Mouse (Mus musculus) kidney, embryonic 16.5 days (tissue): ENCODE measurements around the gene Gsta3. TPM values are rescaled to one million over a fixed set of nuclear protein-coding genes. Genes with fewer than 3 reads are reported as not detected.
"Not testable (repeated sequence)": the region's sequence is repeated elsewhere in the genome, so short reads cannot be mapped to it uniquely, and the experiment has no call there.

Source experiments
- ATAC-seq: fragments of 200-750 bp; cut with Nextera tagmentation; 2 replicates; pipeline ENCODE4 v1.8.0; 2017; ENCODE audit warnings: moderate TSS enrichment; ENCODE audit not compliant: low FRiP score, low TSS enrichment
- H3K27ac ChIP-seq: fragments of 300-500 bp; sonication (generic); 2 replicates; pipeline ENCODE4 v1.5.1; 2014; ENCODE audit warnings: low read length
- H3K27me3 ChIP-seq: fragments of 300-500 bp; sonication (generic); 2 replicates; pipeline ENCODE4 v1.6.1; 2014; ENCODE audit warnings: low read length, control low read depth, mixed read lengths; ENCODE audit not compliant: insufficient read depth
- H3K36me3 ChIP-seq: fragments of 300-500 bp; sonication (generic); 2 replicates; pipeline ENCODE4 v1.6.1; 2014; ENCODE audit warnings: low read length, control low read depth, mixed read lengths; ENCODE audit not compliant: insufficient read depth
- H3K4me1 ChIP-seq: fragments of 300-500 bp; sonication (generic); 2 replicates; pipeline ENCODE4 v1.6.1; 2014; ENCODE audit warnings: low read length, control low read depth, mixed read lengths; ENCODE audit not compliant: insufficient read depth
- H3K4me2 ChIP-seq: fragments of 300-500 bp; sonication (generic); replicated peaks from 2 replicates; pipeline ENCODE4 v1.6.1; 2014; ENCODE audit warnings: low read depth, low read length
- H3K4me3 ChIP-seq: fragments of 300-500 bp; sonication (generic); 2 replicates; pipeline ENCODE4 v1.5.1; 2014; ENCODE audit warnings: mild to moderate bottlenecking, low read length
- H3K9ac ChIP-seq: fragments of 300-500 bp; sonication (generic); replicated peaks from 2 replicates; pipeline ENCODE4 v1.6.1; 2014; ENCODE audit warnings: low read length
- H3K9me3 ChIP-seq: fragments of 300-500 bp; sonication (generic); 2 replicates; pipeline ENCODE4 v1.6.1; 2016; ENCODE audit warnings: low read length, control low read depth
- WGBS: fragments of 180-500 bp; shearing (Covaris S2); extraction: QIAGEN DNeasy Blood & Tissue Kit; methylation state at CpG from one replicate; pipeline ENCODE4 v1.1.7; 2014; 5-methylcytosine and 5-hydroxymethylcytosine counted together
- polyA plus RNA-seq: library from polyadenylated mRNA; unstranded; fragments of >200 nt; fragmentation: Nextera tagmentation; extraction: Ambion mirVana; gene quantifications from 2 replicates; pipeline ENCODE4 v1.2.1, GENCODE M21; 2015

Gsta3 gene
- polyA plus RNA-seq, 1 experiment from 2014 or later: 14.4 TPM

DNA sequence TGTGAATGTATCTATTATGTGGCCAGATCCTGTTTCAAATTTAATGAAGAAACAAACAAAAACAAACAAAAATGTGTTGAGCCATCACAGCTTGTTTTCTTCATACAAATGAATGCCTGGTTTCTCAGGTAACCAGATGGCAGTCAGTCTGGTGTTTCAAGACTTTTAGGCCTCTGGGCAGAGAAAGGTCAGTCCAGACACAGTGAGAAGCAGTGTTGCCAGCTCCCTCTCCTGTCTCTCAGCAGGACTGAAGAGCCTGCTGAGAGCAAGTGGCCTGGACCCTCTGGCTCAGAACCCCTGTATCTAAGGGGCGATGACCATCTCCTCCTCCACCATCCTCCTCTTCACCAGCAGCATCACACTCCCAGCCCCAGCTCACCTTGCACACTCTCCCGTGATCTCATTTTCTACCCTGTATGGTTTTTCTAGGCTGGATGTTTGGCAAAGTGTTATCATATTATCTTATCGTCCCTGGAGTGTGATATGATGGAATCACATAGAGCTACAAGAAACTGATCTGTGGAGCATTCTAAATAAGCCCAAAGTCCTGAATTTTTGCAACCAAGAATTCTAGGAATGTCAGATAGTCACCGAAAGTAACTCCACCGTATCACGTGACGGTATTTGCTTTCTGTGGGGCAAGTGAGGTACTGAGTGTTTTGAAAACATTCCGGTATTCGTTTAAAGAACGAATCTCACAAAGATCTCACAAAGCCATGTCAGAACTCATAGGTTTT is 12.3 kb downstream of the Gsta3 start:
- 70% methylated on average over 10 of the region's 10 CpGs for WGBS
- no peak overlapping the region for H3K9ac ChIP-seq
- H3K4me2 ChIP-seq: no peak overlapping the region
- ATAC-seq: no peak
- H3K36me3 ChIP-seq: no peaks in the 10 kb centered on the region
- no peaks in the 10 kb centered on the region for H3K27me3 ChIP-seq
- no peak overlapping the region for H3K27ac ChIP-seq
- no peaks in the 10 kb centered on the region for H3K9me3 ChIP-seq
- H3K4me1 ChIP-seq: no peaks in the 10 kb centered on the region
- H3K4me3 ChIP-seq: no peak overlapping the region

DNA sequence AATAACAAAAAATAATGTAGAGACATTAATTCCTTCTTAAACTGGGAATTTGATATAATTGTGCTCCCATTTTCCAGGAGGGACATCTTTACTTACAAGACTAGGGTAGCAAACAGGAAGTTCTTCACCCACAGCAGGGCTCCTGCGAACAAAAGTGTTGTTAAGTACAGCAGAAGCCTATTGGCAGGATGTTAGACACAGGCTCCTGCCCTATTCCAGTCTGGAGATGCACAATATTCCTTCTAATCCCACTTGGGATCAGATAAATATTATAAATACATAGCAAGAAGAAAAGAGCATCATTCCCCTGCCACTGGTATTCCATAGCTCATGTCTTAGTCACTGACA is 12.9 kb downstream of the Gsta3 start:
- Histone ChIP-seq H3K4me2 (no peak overlapping the region), H3K36me3 (no peaks in the 10 kb centered on the region), H3K4me3 (no peak overlapping the region), H3K27ac (no peak overlapping the region), H3K27me3 (no peaks in the 10 kb centered on the region), H3K9ac (no peak overlapping the region), H3K4me1 (no peaks in the 10 kb centered on the region), H3K9me3 (no peaks in the 10 kb centered on the region)
- no peak for ATAC-seq
- WGBS: 91% methylated on average over 1 of the region's 1 CpGs

DNA sequence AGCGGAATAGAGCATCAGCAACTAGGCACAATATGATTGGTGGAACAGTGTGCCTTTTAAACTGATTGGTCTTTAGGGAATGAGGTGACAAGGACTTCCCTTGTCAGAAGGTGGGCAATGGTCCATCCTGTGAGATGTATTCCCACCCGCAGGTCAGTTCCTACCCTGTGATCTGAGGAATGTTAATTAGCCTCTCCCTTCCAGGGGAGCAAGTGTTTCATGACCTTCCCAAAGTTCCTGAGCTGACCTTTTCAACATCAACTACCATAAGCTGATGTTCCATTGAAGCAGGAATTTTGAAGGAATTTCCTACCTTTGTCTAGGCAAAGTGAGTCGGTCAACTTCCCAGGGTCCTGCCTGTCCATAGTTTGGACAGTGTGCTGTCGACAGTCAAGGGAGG is 13.5 kb downstream of the Gsta3 start:
- 77% methylated on average over 4 of the region's 4 CpGs for WGBS
- Histone ChIP-seq H3K9ac (no peak overlapping the region), H3K27ac (no peak overlapping the region)

GRCm38 (mm10) chr1:21255625-21256345 is 15.4 kb downstream of the Gsta3 start:
- H3K4me2 ChIP-seq: no peak overlapping the region
- WGBS: 90% methylated on average over 7 of the region's 7 CpGs
- H3K9ac ChIP-seq: no peak overlapping the region
- H3K4me1 ChIP-seq: no peaks in the 10 kb centered on the region
- H3K27me3 ChIP-seq: no peaks in the 10 kb centered on the region
- no peak for ATAC-seq
- no peak overlapping the region for H3K4me3 ChIP-seq
- H3K9me3 ChIP-seq: no peaks in the 10 kb centered on the region
- H3K27ac ChIP-seq: no peak overlapping the region
- no peaks in the 10 kb centered on the region for H3K36me3 ChIP-seq

More for the DNA sequence above, 13.5 kb downstream of the Gsta3 start:
- Histone ChIP-seq H3K9me3 (no peaks in the 10 kb centered on the region), H3K4me1 (no peaks in the 10 kb centered on the region), H3K27me3 (no peaks in the 10 kb centered on the region), H3K36me3 (no peaks in the 10 kb centered on the region), H3K4me2 (no peak overlapping the region), H3K4me3 (no peak overlapping the region)
- ATAC-seq: no peak

- Histone ChIP-seq H3K27me3 (no peaks in the 10 kb centered on the region), H3K4me2 (no peak overlapping the region), H3K36me3 (no peaks in the 10 kb centered on the region), H3K9ac (no peak overlapping the region), H3K9me3 (no peaks in the 10 kb centered on the region), H3K4me3 (no peak overlapping the region), H3K4me1 (no peaks in the 10 kb centered on the region), H3K27ac (no peak overlapping the region)
- no peak for ATAC-seq
- 55% methylated on average over 3 of the region's 3 CpGs for WGBS
Observed at GRCm38 (mm10) chr1:21256391-21256790, 16.0 kb downstream of the Gsta3 start.

- Histone ChIP-seq H3K36me3 (no peaks in the 10 kb centered on the region), H3K9me3 (no peaks in the 10 kb centered on the region), H3K27ac (no peak overlapping the region), H3K4me3 (no peak overlapping the region), H3K4me2 (no peak overlapping the region), H3K27me3 (no peaks in the 10 kb centered on the region), H3K4me1 (no peaks in the 10 kb centered on the region), H3K9ac (no peak overlapping the region)
- ATAC-seq: no peak
- 71% methylated on average over 5 of the region's 5 CpGs for WGBS
Observed at GRCm38 (mm10) chr1:21256871-21257270, 16.5 kb downstream of the Gsta3 start.

DNA sequence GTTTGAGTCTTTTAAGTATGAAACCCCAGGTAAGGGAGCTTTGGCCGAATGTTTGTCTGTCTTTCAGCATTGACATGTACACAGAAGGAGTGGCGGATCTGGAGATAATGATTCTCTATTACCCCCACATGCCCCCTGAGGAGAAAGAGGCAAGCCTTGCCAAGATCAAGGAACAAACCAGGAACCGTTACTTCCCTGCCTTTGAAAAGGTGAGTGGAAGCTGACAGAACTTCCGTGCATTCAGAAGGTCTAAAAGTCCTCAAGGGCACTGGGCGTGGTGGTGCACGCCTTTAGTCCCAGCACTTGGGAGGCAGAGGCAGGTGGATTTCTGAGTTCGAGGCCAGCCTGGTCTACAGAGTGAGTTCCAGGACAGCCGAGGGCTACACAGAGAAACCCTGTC is 19.6 kb downstream of the Gsta3 start:
- H3K27me3 ChIP-seq, H3K9me3 ChIP-seq, H3K27ac ChIP-seq, H3K4me3 ChIP-seq, ATAC-seq, H3K4me1 ChIP-seq, H3K9ac ChIP-seq, H3K4me2 ChIP-seq, H3K36me3 ChIP-seq: not testable (repeated sequence)
- WGBS: 84% methylated on average over 8 of the region's 8 CpGs

GRCm38 (mm10) chr1:21262401-21262800 is 22.0 kb downstream of the Gsta3 start:
- no peaks in the 10 kb centered on the region for H3K9me3 ChIP-seq
- no peaks in the 10 kb centered on the region for H3K27me3 ChIP-seq
- H3K4me1 ChIP-seq: no peaks in the 10 kb centered on the region
- WGBS: 93% methylated on average over 5 of the region's 5 CpGs
- H3K36me3 ChIP-seq: no peaks in the 10 kb centered on the region
- no peak overlapping the region for H3K9ac ChIP-seq
- ATAC-seq: no peak
- H3K4me2 ChIP-seq: no peak overlapping the region
- H3K4me3 ChIP-seq: no peak overlapping the region
- no peak overlapping the region for H3K27ac ChIP-seq

GRCm38 (mm10) chr1:21263986-21264385 is 23.6 kb downstream of the Gsta3 start:
- no peak for ATAC-seq
- Histone ChIP-seq H3K27ac (no peak overlapping the region), H3K4me2 (no peak overlapping the region), H3K9ac (no peak overlapping the region), H3K9me3 (no peaks in the 10 kb centered on the region), H3K27me3 (no peaks in the 10 kb centered on the region), H3K4me1 (no peaks in the 10 kb centered on the region), H3K36me3 (no peaks in the 10 kb centered on the region), H3K4me3 (no peak overlapping the region)
- 81% methylated on average over 4 of the region's 4 CpGs for WGBS

GRCm38 (mm10) chr1:21264747-21265146 is 24.4 kb downstream of the Gsta3 start:
- no peak overlapping the region for H3K4me3 ChIP-seq
- H3K9me3 ChIP-seq: no peaks in the 10 kb centered on the region
- no peak for ATAC-seq
- no peaks in the 10 kb centered on the region for H3K36me3 ChIP-seq
- no peak overlapping the region for H3K4me2 ChIP-seq
- no peaks in the 10 kb centered on the region for H3K4me1 ChIP-seq
- no peak overlapping the region for H3K27ac ChIP-seq
- WGBS: 71% methylated on average over 8 of the region's 8 CpGs
- H3K9ac ChIP-seq: no peak overlapping the region
- no peaks in the 10 kb centered on the region for H3K27me3 ChIP-seq
